Mouse (Mus musculus) limb, embryonic 15.5 days (tissue): ENCODE data around the gene Acbd6. TPM values are rescaled to one million over a fixed set of nuclear protein-coding genes. Genes with fewer than 3 reads are reported as not detected.

Experiments
- ATAC-seq: fragments of 200-750 bp; cut with Nextera tagmentation; 2 replicates; pipeline ENCODE4 v1.8.0; 2017; ENCODE audit warnings: low read depth, moderate TSS enrichment; ENCODE audit not compliant: insufficient number of reproducible peaks, low FRiP score, low TSS enrichment
- H3K27ac ChIP-seq: fragments of 300-500 bp; sonication (generic); 2 replicates; pipeline ENCODE4 v1.5.1; 2015; ENCODE audit warnings: moderate library complexity, mild to moderate bottlenecking, inconsistent platforms
- H3K27me3 ChIP-seq: fragments of 300-500 bp; sonication (generic); 2 replicates; pipeline ENCODE4 v1.6.1; 2015; ENCODE audit warnings: inconsistent platforms
- H3K36me3 ChIP-seq: fragments of 300-500 bp; sonication (generic); 2 replicates; pipeline ENCODE4 v1.6.1; 2015; ENCODE audit warnings: inconsistent platforms
- H3K4me1 ChIP-seq: fragments of 300-500 bp; sonication (generic); 2 replicates; pipeline ENCODE4 v1.6.1; 2015; ENCODE audit warnings: inconsistent platforms
- H3K4me2 ChIP-seq: fragments of 300-500 bp; sonication (generic); 2 replicates; pipeline ENCODE4 v1.6.1; 2015; ENCODE audit warnings: mild to moderate bottlenecking, inconsistent platforms
- H3K4me3 ChIP-seq: fragments of 300-500 bp; sonication (generic); 2 replicates; pipeline ENCODE4 v1.5.1; 2015; ENCODE audit warnings: mild to moderate bottlenecking, inconsistent platforms
- H3K9ac ChIP-seq: fragments of 300-500 bp; sonication (generic); 2 replicates; pipeline ENCODE4 v1.6.1; 2015; ENCODE audit warnings: inconsistent platforms
- H3K9me3 ChIP-seq: fragments of 300-500 bp; sonication (generic); 2 replicates; pipeline ENCODE4 v1.6.1; 2016; ENCODE audit warnings: inconsistent platforms
- WGBS: fragments of 180-500 bp; shearing (Covaris S2); methylation state at CpG from one replicate; pipeline ENCODE4 v1.1.7; 2015; 5-methylcytosine and 5-hydroxymethylcytosine counted together
- polyA plus RNA-seq: library from polyadenylated mRNA; unstranded; fragments of >200 nt; fragmentation: Nextera tagmentation; extraction: Ambion mirVana; gene quantifications from 2 replicates; pipeline ENCODE4 v1.2.1, GENCODE M21; 2015

Acbd6 gene
- polyA plus RNA-seq, 1 experiment from 2014 or later = 73.4 TPM

DNA sequence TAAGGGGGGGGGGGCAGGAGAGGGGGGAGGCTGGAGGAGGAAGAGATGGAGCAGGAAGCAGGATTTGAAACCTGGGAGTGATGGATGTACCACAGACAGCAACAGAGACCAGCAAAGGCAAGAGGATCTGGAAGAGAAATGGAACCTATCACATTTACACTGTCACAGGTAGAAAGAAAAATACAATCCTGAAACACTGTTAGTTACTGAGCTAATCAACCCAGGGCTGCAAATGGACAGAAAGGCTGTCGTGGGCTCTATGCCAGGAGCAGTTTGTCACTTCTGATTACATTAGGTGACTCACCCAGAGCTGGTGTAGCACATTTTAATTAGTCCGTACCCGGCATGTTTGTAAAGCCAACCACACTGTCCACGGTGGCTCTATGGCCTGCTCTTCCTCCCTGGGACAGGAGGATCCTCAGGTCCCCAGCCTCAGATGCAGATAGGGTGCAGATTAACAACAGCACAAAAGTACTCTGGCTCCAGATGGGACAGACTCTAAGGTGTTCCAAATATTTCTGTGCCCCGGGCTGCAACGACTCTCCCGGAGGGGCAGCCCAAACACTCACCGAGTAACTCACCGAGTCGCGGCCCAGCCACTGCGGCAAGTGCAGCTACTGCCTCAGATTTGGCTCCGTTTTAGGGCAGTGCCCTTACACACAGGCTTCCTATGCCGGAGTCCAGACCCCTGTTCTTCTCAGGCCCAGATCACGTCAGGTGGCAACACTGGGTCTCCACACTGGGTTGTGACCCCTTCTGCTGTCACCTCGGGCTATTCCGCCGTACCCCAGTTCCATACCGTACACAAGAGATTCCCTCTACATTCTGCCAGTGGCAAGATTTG is 28.6 kb upstream of the Acbd6 start:
- Histone ChIP-seq H3K4me3 (no peak overlapping the region), H3K9ac (no peak overlapping the region), H3K27ac (no peak overlapping the region), H3K36me3 (no peaks in the 10 kb centered on the region), H3K4me1 (0 out of 2 replicates have a peak, but pooled peaks cover 9% of the 10 kb centered on the region), H3K4me2 (no peak overlapping the region), H3K9me3 (no peaks in the 10 kb centered on the region), H3K27me3 (no peaks in the 10 kb centered on the region)
- WGBS = 64% methylated on average over 19 of the region's 19 CpGs
- ATAC-seq = no peak

DNA sequence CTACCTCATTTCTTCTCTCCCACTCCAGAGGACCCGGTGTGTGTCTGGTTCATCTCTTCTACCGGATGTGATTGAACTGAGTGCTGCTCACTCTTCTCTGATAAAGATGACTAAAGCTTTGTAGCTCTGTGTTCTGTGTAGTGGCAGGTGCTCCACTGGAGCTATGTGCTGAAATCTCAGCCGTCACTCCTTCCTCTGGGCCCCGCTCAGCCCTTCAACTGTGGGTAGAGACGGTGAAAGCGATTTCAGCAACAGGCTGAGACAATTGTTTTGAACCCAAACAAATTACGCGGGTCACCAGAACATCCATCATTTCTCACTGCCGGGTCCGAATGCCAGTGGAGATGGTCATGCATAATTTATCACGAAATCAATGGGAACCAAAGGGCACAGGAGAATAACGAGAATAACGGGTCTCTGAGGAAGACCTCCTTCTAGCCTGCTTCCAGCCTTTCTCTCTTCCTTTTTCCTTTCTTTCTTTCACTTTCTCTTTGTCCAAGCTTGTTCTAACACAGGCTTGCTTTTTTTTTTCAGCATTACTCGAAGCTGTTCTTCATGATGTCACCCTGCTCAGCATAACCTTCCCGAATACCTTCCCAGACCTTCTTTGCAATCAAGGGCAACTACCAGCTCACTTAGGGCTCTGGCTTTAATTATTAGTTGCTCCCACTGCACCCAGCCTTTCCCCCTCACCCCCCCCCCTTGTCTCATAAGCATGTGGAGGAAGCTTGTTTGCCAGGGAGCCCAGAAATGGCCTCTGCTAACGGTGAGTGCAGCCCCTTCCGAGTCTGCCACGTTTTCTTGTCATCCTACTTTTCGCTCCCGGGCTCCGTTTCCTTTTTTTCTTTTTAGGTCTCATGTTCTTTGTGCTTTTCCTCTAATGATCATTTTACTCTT is 27.1 kb upstream of the Acbd6 start:
- Histone ChIP-seq H3K4me1 (0 out of 2 replicates have a peak, but pooled peaks cover 9% of the 10 kb centered on the region), H3K9me3 (no peaks in the 10 kb centered on the region), H3K4me2 (no peak overlapping the region), H3K36me3 (no peaks in the 10 kb centered on the region), H3K4me3 (no peak overlapping the region), H3K27me3 (no peaks in the 10 kb centered on the region), H3K27ac (no peak overlapping the region), H3K9ac (no peak overlapping the region)
- 48% methylated on average over 21 of the region's 21 CpGs for WGBS
- no peak for ATAC-seq

DNA sequence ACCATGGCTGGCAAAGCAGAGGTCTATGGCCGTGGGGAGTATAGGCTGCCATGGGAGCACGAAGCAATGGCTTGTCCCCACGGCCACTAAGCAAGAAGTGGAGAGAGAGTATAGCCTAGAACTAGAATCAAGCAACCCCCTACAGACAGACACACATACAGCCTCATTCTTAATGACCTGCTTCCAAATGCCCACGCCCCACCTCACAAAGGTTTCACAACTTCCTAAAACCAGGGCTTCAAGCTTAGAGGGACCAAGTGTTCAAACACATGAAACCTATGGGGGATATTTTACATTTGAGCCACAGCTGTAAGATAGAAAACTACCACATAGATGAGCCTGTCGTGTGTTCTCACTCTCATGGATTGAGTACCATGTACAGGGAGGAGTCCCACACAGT is 25.5 kb upstream of the Acbd6 start:
- no peak overlapping the region for H3K4me2 ChIP-seq
- 0 out of 2 replicates have a peak, but pooled peaks cover 2% of the 10 kb centered on the region for H3K4me1 ChIP-seq
- H3K27ac ChIP-seq = no peak overlapping the region
- H3K27me3 ChIP-seq = no peaks in the 10 kb centered on the region
- H3K36me3 ChIP-seq = no peaks in the 10 kb centered on the region
- H3K9ac ChIP-seq = no peak overlapping the region
- H3K9me3 ChIP-seq = no peaks in the 10 kb centered on the region
- 81% methylated on average over 5 of the region's 5 CpGs for WGBS
- no peak overlapping the region for H3K4me3 ChIP-seq
- ATAC-seq = no peak

DNA sequence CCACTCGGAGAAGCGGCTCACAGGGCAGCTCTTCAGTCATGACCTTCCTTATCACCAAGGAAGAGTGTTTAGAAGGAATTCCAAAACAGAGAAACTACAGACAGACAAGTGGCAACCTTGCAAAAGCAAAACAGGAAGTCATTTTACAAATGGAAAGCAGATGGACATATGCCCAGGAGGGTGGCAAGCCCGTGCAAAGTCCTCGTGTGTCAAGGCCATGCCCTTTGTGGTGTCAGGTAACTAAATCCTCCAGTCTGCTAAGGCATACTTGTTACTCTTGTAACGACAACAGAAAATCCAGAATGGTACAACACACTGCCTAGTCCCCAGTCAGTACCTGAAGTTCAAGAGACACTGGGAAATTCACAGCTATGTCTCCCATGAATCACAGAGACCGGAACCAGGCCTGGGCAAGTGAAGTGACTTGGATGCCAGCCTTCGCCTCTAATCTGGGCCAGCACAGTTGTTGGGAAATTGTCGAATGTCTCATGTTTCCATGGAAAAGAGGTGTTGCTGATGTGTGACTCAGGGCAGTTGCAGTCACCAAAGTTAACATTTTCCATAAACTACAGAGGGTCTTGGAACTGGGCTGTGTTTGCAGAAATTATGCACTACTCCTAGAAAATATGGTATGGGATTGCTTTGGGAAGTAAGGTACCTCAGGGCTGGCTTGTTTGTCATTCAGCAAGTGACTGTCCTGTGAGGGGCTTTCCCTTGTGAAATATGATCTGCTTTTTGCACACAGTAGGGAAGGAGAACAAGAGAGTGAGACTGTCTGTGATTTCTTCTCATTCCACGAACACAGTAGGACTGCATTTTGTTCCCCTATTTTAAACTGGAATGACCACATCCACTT is 24.9 kb upstream of the Acbd6 start:
- H3K36me3 ChIP-seq = no peaks in the 10 kb centered on the region
- H3K4me3 ChIP-seq = no peak overlapping the region
- ATAC-seq = no peak
- H3K9me3 ChIP-seq = no peaks in the 10 kb centered on the region
- H3K9ac ChIP-seq = no peak overlapping the region
- H3K4me1 ChIP-seq = no peaks in the 10 kb centered on the region
- no peak overlapping the region for H3K4me2 ChIP-seq
- WGBS = 37% methylated on average over 9 of the region's 9 CpGs
- H3K27ac ChIP-seq = no peak overlapping the region
- no peaks in the 10 kb centered on the region for H3K27me3 ChIP-seq

DNA sequence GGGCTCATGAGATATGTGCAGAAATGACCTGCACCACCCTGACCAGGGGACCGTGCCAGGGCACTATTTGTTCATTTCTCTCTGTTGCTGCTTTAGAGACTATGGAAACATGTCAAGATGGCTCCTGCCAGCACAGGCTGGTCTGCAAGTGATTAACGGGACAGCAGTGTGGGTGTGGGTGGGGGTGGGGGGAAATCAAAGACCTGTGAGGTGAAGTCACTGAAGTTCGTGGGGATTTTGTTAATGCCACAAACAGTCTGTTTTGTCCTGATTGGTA is 24.3 kb upstream of the Acbd6 start:
- Histone ChIP-seq H3K9ac (no peak overlapping the region), H3K4me1 (no peaks in the 10 kb centered on the region), H3K27ac (no peak overlapping the region), H3K27me3 (no peaks in the 10 kb centered on the region), H3K9me3 (no peaks in the 10 kb centered on the region), H3K4me2 (no peak overlapping the region), H3K36me3 (no peaks in the 10 kb centered on the region), H3K4me3 (no peak overlapping the region)
- no peak for ATAC-seq
- 48% methylated on average over 3 of the region's 3 CpGs for WGBS

DNA sequence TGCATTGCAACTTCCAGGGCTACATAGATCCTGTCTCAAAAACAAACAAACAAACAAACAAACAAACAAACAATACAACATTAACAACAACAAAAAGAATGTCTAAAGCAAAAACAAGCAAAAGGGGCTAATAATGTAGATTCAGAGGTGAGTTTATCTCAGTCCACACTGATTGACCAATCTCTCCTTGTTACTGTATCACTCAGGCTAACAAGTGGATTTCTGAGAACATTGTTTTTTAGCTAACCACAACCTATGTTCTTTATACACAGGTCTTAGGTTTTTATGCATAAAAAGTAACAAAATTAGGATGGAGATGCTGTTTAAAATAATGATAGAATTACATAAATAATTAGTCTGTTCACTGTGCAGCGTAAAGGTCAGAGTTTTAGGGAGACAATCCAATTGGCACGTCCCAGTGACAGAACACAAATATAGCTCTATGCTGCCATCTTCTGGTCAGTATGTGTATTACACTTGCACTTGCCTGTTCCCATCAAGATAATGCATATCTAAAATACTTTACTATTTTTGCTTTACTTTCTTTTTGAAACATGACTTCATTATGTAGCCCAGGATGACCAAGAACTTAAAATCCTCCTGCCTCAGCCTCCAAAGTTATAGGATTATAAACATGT is 20.8 kb upstream of the Acbd6 start:
- Histone ChIP-seq H3K4me3 (no peak overlapping the region), H3K27me3 (no peaks in the 10 kb centered on the region), H3K4me2 (no peak overlapping the region), H3K9ac (no peak overlapping the region), H3K36me3 (no peaks in the 10 kb centered on the region), H3K27ac (no peak overlapping the region), H3K9me3 (no peaks in the 10 kb centered on the region), H3K4me1 (no peaks in the 10 kb centered on the region)
- ATAC-seq = no peak
- 4% methylated on average over 2 of the region's 2 CpGs for WGBS

DNA sequence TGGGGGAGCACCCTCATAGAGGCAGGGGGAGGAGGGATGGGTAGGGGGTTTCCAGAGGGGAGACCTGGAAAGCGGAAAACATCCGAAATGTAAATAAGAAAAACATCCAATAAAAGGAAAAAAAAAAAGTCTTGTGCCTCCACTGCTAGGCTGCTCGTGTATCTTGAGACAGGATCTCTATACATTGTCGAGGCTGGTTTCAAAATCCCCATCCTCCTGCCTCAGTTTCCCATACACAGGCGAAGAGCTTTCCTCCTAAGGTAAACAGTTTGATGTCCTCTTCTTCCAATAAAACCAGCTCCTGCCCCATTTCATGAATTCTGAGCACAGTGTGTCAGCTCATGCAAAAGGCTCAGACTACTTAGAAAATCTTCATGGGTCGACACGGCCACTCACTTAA is 19.9 kb upstream of the Acbd6 start:
- H3K4me1 ChIP-seq = no peaks in the 10 kb centered on the region
- H3K9ac ChIP-seq = no peak overlapping the region
- H3K27me3 ChIP-seq = no peaks in the 10 kb centered on the region
- H3K4me2 ChIP-seq = no peak overlapping the region
- no peaks in the 10 kb centered on the region for H3K9me3 ChIP-seq
- H3K36me3 ChIP-seq = no peaks in the 10 kb centered on the region
- WGBS = 58% methylated on average over 7 of the region's 7 CpGs
- no peak overlapping the region for H3K4me3 ChIP-seq
- no peak overlapping the region for H3K27ac ChIP-seq
- no peak for ATAC-seq

DNA sequence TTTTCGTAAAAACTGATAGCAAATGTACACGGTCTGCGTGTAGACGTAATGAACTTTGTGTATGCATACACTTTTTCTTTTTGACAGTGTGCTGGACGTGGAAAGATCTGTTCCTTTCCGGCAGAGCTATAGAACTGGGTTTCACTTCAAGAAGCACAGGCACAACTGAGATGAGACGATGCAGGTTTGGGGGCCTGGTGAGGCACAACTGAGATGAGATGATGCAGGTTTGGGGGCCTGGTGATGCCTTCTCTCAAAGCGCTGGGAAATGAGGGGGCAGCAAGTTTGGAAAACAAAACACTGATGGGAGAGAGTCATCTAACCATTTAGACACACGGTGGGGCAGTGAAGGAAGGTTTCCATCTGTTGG is 293 bp upstream of the Acbd6 start:
- Histone ChIP-seq H3K27ac (peak overlapping the region; percentile 87), H3K27me3 (no peaks in the 10 kb centered on the region), H3K9me3 (no peaks in the 10 kb centered on the region), H3K4me3 (peak overlapping the region; percentile 98), H3K4me2 (peak overlapping the region; percentile 86), H3K36me3 (no peaks in the 10 kb centered on the region), H3K4me1 (peaks cover 10% of the 10 kb centered on the region; the same call in 1 of the 2 replicates), H3K9ac (0 out of 2 replicates have a peak overlapping the region, but pooled peaks have one; percentile 91)
- ATAC-seq = no peak
- WGBS = 58% methylated on average over 9 of the region's 9 CpGs

DNA sequence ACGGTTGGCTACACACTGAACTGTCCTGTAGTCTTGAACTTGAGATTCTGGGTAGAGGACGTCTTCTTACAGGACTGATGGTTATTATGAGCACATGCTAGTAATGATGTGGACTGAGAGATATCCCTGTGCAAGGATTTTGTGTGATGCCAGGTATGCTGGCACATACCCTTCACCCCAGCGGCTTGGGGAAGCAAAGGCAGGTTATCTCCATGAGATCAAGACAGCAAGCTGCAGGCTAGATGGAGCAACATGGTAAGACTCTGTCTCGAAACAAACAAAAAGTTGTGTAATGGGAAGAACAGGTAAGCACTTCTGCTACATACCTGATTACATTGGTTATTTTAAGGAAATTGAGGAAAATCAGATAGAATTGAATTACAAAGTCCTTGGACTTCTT is 2.1 kb downstream of the Acbd6 start:
- H3K4me3 ChIP-seq = no peak overlapping the region
- no peaks in the 10 kb centered on the region for H3K9me3 ChIP-seq
- H3K9ac ChIP-seq = no peak overlapping the region
- no peaks in the 10 kb centered on the region for H3K27me3 ChIP-seq
- 0 out of 2 replicates have a peak, but pooled peaks cover 3% of the 10 kb centered on the region for H3K36me3 ChIP-seq
- ATAC-seq = no peak
- 78% methylated on average over 4 of the region's 4 CpGs for WGBS
- peaks cover 10% of the 10 kb centered on the region; the same call in 1 of the 2 replicates for H3K4me1 ChIP-seq
- no peak overlapping the region for H3K4me2 ChIP-seq
- H3K27ac ChIP-seq = no peak overlapping the region

DNA sequence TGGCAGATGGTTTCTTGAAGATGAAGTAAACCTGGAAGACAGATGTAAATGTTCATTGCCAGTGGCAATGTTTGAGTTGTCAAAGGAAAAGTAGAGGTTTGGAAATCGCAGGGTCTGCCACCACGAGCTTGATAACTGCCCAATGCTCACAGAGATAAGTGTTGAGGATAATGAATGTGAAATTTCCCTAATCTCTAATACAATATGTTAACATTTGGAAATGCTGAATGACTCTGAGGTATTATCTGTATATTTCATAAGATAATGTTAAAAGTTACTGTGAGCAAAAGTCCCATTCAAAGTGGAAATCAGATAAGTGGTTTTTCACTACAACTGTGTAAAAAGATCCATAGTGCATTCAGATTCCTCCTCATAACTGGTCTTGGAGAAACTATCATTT is 2.8 kb downstream of the Acbd6 start:
- Histone ChIP-seq H3K4me2 (no peak overlapping the region), H3K9ac (no peak overlapping the region), H3K36me3 (peaks cover 7% of the 10 kb centered on the region; the same call in 1 of the 2 replicates), H3K4me3 (no peak overlapping the region), H3K27me3 (no peaks in the 10 kb centered on the region), H3K4me1 (peaks cover 10% of the 10 kb centered on the region; the same call in 1 of the 2 replicates), H3K27ac (no peak overlapping the region), H3K9me3 (no peaks in the 10 kb centered on the region)
- 78% methylated on average over 2 of the region's 2 CpGs for WGBS
- no peak for ATAC-seq

DNA sequence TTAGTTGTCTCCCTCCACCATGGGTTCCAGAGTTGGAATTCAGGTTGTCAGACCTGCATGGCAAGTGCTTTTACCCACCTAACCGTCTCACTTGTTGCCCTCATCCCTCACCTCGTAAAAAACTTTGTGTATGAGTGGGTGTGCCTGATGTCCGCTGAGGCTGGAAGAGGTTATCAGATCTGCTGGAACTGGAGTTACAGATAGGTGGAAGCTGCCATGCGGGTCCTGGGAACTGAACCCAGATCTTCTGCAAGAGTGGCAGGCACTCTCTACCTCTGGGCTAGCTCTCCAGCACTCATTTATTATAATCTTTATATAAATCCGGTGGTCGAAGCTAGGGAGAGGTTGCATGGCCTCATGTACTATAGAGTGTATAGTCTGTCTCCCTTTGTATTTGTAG is 4.3 kb downstream of the Acbd6 start:
- Histone ChIP-seq H3K27me3 (no peaks in the 10 kb centered on the region), H3K9me3 (no peaks in the 10 kb centered on the region), H3K4me3 (no peak overlapping the region), H3K4me1 (peaks cover 10% of the 10 kb centered on the region; the same call in 1 of the 2 replicates), H3K27ac (no peak overlapping the region), H3K36me3 (peaks cover 18% of the 10 kb centered on the region), H3K9ac (no peak overlapping the region), H3K4me2 (no peak overlapping the region)
- WGBS = 65% methylated on average over 6 of the region's 6 CpGs
- ATAC-seq = no peak
